Mouse (Mus musculus): ENCODE data around the gene Col4a2.

- TF ChIP-seq CTCF (IDR thresholded peaks at IDR 0.05; ENCODE audit: extremely low read depth, insufficient read depth, low read length) (no peak), POLR2A (IDR thresholded peaks at IDR 0.05; ENCODE audit: extremely low read depth, insufficient read depth, low read length) (no peak)
Observed at GRCm38 (mm10) chr8:11300436-11300835, 12.2 kb upstream of the Col4a2 start.
